Mouse (Mus musculus) hindbrain, embryonic 16.5 days (tissue): ENCODE measurements at regions not wholly inside any gene's neighbourhood (a gene's known extent, or its start where the extent isn't known, plus 50 kb on each side); places are given as distances from the start of the nearest gene placed in this dataset.

Experiments
- ATAC-seq: fragments of 200-750 bp; cut with Nextera tagmentation; 2 replicates; pipeline ENCODE4 v1.8.0; 2017; ENCODE audit warnings: moderate TSS enrichment, moderate library complexity
- H3K27ac ChIP-seq: fragments of 300-500 bp; sonication (generic); 2 replicates; pipeline ENCODE4 v1.5.1; 2014; ENCODE audit warnings: low read depth, mild to moderate bottlenecking, control low read depth, low read length, moderate library complexity
- H3K27me3 ChIP-seq: fragments of 300-500 bp; sonication (generic); replicated peaks from 2 replicates; pipeline ENCODE4 v1.6.1; 2014; ENCODE audit warnings: low read length; ENCODE audit not compliant: control insufficient read depth, insufficient read depth
- H3K36me3 ChIP-seq: fragments of 300-500 bp; sonication (generic); 2 replicates; pipeline ENCODE4 v1.6.1; 2014; ENCODE audit warnings: mild to moderate bottlenecking, low read length, moderate library complexity, mixed read lengths; ENCODE audit not compliant: control insufficient read depth, insufficient read depth
- H3K4me1 ChIP-seq: fragments of 300-500 bp; sonication (generic); 2 replicates; pipeline ENCODE4 v1.6.1; 2014; ENCODE audit warnings: low read depth, low read length; ENCODE audit not compliant: control insufficient read depth, insufficient read depth
- H3K4me2 ChIP-seq: fragments of 300-500 bp; sonication (generic); 2 replicates; pipeline ENCODE4 v1.6.1; 2014; ENCODE audit warnings: mild to moderate bottlenecking, low read length, control low read depth, moderate library complexity
- H3K4me3 ChIP-seq: fragments of 300-500 bp; sonication (generic); 2 replicates; pipeline ENCODE4 v1.5.1; 2014; ENCODE audit warnings: mild to moderate bottlenecking, low read length, control low read depth, moderate library complexity
- H3K9ac ChIP-seq: fragments of 300-500 bp; sonication (generic); 2 replicates; pipeline ENCODE4 v1.6.1; 2014; ENCODE audit warnings: low read depth, mild to moderate bottlenecking, control low read depth, low read length, moderate library complexity
- H3K9me3 ChIP-seq: fragments of 300-500 bp; sonication (generic); 2 replicates; pipeline ENCODE4 v1.6.1; 2014; ENCODE audit warnings: mild to moderate bottlenecking, low read length, moderate library complexity; ENCODE audit not compliant: control insufficient read depth
- WGBS: fragments of 180-500 bp; shearing (Covaris S2); extraction: QIAGEN DNeasy Blood & Tissue Kit; methylation state at CpG from one replicate; pipeline ENCODE4 v1.1.7; 2014; 5-methylcytosine and 5-hydroxymethylcytosine counted together

DNA sequence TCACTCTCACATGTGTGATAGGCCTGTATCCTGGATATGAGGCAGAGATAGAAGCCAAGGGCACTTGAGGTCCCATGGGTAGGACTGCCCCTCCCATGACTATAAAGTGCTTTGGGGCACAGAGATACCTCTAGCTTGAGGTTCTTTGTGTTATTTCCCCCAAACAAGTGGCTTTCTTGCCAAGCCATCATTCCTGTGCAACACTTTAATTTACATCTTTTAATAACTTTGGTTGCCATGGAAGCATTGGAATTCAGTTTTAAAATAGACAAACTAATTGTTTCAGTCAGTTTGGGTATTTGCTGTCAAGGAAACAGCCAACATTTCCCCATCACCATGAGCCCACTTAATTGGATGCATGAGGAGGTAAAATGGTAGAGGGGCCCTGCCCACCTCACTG lies 97.9 kb upstream of the Rbfox1 start:
- Histone ChIP-seq H3K4me1 (no peaks in the 10 kb centered on the region), H3K9me3 (no peaks in the 10 kb centered on the region), H3K27ac (no peak overlapping the region; the same call in 1 of the 2 replicates), H3K36me3 (no peaks in the 10 kb centered on the region), H3K9ac (no peak overlapping the region), H3K27me3 (no peaks in the 10 kb centered on the region), H3K4me3 (no peak overlapping the region), H3K4me2 (no peak overlapping the region)
- no peak for ATAC-seq

DNA sequence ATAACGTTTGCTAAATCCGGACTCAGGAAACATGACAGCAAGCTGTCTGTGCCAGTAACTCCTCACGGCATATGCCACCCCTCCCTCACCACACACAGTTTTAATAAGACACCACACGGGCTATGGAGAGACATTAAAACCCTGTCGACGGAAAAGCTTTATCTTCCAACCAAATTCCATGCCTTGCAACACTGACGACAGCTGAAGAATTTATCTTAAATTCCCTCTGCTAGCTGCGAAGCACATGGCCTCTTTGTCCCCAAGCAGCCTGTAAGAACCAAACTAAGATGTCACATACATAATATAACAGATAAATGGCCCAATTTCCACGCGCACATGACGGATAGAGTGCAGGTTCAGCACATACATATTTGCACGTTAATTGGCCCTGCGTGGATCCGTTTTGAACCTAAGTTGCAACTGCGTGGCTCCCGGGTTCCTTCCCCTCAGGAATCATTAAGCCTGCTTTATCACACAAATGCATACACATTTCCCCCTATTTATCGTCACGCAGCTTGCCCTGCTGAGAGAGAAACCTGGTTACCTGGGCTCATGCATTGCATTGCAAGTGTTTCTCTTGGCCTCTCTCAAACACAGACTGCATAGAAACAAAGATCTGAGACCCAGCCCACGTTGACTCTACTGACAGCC lies 118.3 kb upstream of the Rbfox1 start:
- H3K27me3 ChIP-seq: no peaks in the 10 kb centered on the region
- peak overlapping the region; percentile 58 for H3K27ac ChIP-seq
- 45% methylated on average over 19 of the region's 19 CpGs for WGBS
- no peaks in the 10 kb centered on the region for H3K36me3 ChIP-seq
- 0 out of 2 replicates have a peak, but pooled peaks cover 3% of the 10 kb centered on the region for H3K4me1 ChIP-seq
- peak; percentile 75 for ATAC-seq
- H3K9me3 ChIP-seq: no peaks in the 10 kb centered on the region
- H3K4me3 ChIP-seq: no peak overlapping the region
- H3K9ac ChIP-seq: no peak overlapping the region
- no peak overlapping the region for H3K4me2 ChIP-seq

DNA sequence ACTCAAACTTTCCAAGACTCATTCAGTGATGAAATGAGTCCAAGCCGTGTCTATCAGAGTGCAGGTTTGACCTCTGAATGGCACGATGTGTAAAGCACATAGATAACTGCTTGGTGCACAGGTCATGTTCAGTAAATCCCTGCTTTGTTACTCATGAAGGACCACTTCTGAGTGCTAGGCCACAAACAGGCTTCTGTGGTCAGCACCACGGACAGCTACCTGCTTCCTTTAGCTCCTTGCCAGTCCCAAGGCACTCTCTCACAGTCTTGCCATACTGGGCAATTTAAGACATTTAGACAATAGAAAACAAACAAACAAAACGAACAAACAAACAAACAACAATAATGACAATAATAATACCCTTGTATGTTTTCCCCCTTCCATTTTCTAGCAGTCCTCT lies 120.0 kb upstream of the Rbfox1 start:
- 41% methylated on average over 4 of the region's 4 CpGs for WGBS
- Histone ChIP-seq H3K27ac (no peak overlapping the region), H3K4me2 (no peak overlapping the region), H3K27me3 (no peaks in the 10 kb centered on the region), H3K4me1 (0 out of 2 replicates have a peak, but pooled peaks cover 3% of the 10 kb centered on the region), H3K4me3 (no peak overlapping the region), H3K9me3 (no peaks in the 10 kb centered on the region), H3K9ac (no peak overlapping the region), H3K36me3 (no peaks in the 10 kb centered on the region)
- ATAC-seq: no peak

DNA sequence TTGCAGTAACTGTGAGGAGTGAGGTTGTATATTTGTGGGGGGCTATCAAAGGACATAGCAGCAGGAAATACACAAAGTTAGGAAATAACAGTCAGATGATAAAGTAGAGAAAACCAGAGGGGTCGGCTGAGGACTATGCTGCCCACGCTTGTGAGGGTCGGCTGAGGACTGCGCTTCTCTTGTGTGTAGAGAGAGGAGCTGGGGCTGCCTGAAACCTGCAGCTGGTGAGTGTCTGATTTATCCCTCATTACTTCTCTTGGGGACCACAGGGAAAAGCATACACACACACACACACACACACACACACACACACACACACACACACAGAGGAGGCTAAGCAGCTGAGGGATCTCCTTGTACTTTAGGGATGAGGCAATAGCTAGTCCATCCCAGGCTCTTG lies 124.3 kb upstream of the Rbfox1 start:
- no peaks in the 10 kb centered on the region for H3K9me3 ChIP-seq
- H3K4me2 ChIP-seq: no peak overlapping the region
- H3K27ac ChIP-seq: no peak overlapping the region
- WGBS: 88% methylated on average over 4 of the region's 4 CpGs
- H3K4me3 ChIP-seq: no peak overlapping the region
- H3K27me3 ChIP-seq: no peaks in the 10 kb centered on the region
- ATAC-seq: no peak
- H3K4me1 ChIP-seq: no peaks in the 10 kb centered on the region
- H3K9ac ChIP-seq: no peak overlapping the region
- no peaks in the 10 kb centered on the region for H3K36me3 ChIP-seq

DNA sequence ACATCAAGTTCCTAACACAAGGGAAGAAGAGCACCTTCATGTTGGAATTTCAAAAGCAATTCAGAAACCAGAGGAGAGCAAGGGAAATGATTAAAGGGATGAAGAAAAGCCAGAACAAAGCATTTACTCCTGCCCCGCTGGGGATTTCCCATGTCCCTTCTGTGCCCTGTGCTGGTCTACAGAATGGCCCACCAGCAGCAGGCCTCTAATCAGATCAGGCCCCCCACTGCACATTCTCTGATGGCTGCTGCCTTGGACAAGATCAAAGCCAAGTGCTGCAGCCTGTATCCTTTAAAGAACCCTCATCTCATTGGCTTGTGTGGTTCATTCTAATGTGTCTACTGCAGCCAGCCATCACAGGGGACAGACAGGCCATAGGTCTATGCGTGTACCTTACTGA lies 126.1 kb upstream of the Rbfox1 start:
- no peak for ATAC-seq
- H3K4me3 ChIP-seq: no peak overlapping the region
- H3K27me3 ChIP-seq: no peaks in the 10 kb centered on the region
- no peaks in the 10 kb centered on the region for H3K9me3 ChIP-seq
- H3K4me2 ChIP-seq: no peak overlapping the region
- no peaks in the 10 kb centered on the region for H3K36me3 ChIP-seq
- H3K4me1 ChIP-seq: no peaks in the 10 kb centered on the region
- H3K27ac ChIP-seq: no peak overlapping the region
- no peak overlapping the region for H3K9ac ChIP-seq
- WGBS: 64% methylated on average over 2 of the region's 2 CpGs

DNA sequence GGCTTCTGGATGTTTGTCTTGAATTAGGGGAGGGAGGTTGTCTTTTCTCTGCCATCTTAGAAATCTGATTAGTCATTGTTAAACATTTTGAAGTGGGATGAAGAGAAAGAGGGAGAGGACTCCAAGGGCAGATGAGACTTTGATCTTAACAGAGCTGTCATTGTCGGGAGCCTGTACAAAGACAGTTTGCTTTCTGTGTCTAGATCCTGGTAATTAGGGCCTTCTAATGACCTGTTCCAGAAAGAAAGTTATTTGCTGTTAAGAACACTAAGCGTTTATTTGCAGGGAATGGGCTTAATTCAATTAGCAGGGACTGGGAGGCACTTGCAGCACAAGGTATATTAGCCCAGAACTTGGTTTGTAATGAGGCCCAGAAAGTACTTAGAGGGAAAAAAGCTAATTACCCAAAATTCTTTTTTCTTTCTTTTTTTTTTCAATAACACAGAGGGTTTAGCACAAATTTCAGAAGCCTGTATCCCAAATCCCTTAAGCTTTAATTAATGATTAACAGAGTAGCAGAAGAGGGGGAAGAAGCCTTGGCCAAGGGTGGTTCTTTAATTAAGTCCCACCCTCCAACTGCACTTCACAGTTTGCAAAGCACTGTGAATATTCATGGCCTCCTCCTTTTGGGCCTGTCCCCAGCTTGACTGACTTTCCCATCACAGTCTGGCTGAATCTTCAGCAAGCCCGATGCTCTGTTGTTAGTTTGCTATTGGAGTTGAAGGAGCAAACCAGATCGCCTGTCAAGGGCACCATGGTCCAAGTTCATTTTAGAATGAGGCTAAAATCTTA lies 142.2 kb upstream of the Rbfox1 start:
- H3K4me1 ChIP-seq: no peaks in the 10 kb centered on the region
- 0 out of 2 replicates have a peak, but pooled peaks have one; percentile 17 for ATAC-seq
- WGBS: 67% methylated on average over 4 of the region's 4 CpGs
- H3K27ac ChIP-seq: no peak overlapping the region
- H3K27me3 ChIP-seq: no peaks in the 10 kb centered on the region
- no peak overlapping the region for H3K9ac ChIP-seq
- no peaks in the 10 kb centered on the region for H3K36me3 ChIP-seq
- H3K9me3 ChIP-seq: no peaks in the 10 kb centered on the region
- no peak overlapping the region for H3K4me3 ChIP-seq
- no peak overlapping the region for H3K4me2 ChIP-seq

DNA sequence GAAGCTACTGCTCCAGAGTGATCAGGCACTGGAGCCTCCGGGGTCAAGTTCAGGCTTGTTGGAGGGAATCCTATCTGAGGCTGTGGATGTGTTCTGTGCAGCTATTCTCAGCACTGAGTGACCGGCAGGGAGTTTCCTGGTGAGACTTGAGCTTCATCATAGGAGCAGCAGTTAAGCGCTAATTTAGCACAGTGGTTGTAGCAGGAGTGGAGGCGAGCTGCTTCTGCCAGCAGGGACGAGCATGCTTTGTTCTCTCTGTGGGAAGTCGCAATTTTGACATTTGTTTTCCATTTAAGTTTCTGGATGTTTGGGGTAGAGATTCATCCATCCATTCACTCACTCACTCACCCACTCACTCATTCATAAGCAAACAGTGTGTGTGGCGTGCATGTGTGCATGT lies 144.4 kb upstream of the Rbfox1 start:
- Histone ChIP-seq H3K9ac (no peak overlapping the region), H3K27ac (no peak overlapping the region), H3K4me2 (no peak overlapping the region), H3K27me3 (no peaks in the 10 kb centered on the region), H3K9me3 (no peaks in the 10 kb centered on the region), H3K4me3 (no peak overlapping the region), H3K36me3 (no peaks in the 10 kb centered on the region), H3K4me1 (no peaks in the 10 kb centered on the region)
- ATAC-seq: no peak
- 60% methylated on average over 7 of the region's 7 CpGs for WGBS

DNA sequence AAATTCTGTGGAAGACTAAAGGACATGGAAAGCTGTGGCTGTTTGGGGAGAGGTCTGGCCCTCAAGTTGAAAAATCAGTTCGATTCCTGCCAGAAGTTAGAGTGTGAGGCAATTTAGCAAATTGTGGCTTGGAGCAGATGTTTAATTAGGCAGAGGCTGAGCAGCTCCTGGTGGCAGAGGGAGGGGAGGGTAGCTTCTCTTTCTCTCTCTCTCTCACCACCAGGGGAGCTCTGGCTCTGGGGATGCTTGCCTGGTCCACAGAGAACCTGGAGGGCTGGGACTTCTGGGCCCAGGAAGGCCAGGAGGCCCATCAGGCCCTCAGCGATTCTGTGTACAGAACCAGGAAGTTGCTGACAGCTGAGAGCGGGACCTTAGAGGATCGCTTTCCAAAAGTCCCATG lies 151.5 kb upstream of the Rbfox1 start:
- no peak overlapping the region for H3K4me2 ChIP-seq
- ATAC-seq: no peak
- WGBS: 76% methylated on average over 4 of the region's 4 CpGs
- H3K4me3 ChIP-seq: no peak overlapping the region
- H3K9me3 ChIP-seq: no peaks in the 10 kb centered on the region
- H3K27ac ChIP-seq: no peak overlapping the region
- H3K27me3 ChIP-seq: no peaks in the 10 kb centered on the region
- H3K36me3 ChIP-seq: no peaks in the 10 kb centered on the region
- H3K9ac ChIP-seq: no peak overlapping the region
- H3K4me1 ChIP-seq: no peaks in the 10 kb centered on the region

DNA sequence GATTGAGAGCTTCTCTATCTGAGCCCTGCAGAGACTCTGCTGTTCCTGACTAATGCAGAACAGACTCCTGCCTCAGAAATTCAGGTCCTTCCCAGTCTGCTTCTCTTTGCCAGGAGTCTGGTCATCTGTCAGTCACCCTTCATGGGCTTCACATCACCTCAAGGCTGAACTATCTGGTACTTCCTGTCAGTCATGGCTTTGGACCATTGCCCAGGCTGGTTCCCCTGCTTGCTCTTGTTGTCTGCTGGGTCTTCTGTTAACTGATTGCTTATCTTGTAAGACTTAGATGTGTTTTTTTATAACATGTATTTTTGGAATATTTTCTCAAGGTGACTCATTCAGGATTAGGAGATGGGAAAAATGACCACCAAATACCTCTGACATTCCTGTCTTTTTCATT lies 162.6 kb upstream of the Rbfox1 start:
- Histone ChIP-seq H3K4me3 (no peak overlapping the region), H3K9me3 (no peaks in the 10 kb centered on the region), H3K4me1 (no peaks in the 10 kb centered on the region), H3K4me2 (no peak overlapping the region), H3K27ac (no peak overlapping the region), H3K36me3 (no peaks in the 10 kb centered on the region), H3K27me3 (no peaks in the 10 kb centered on the region), H3K9ac (no peak overlapping the region)
- no peak for ATAC-seq
